Mouse (Mus musculus): ENCODE measurements around the gene Fam193a.

The Fam193a gene

GRCm38 (mm10) chr5:34381700-34382099 lies 12.0 kb downstream of the Fam193a start:
- no peak for DNase-seq (ENCODE audit: low read depth, low spot score)

GRCm38 (mm10) chr5:34385616-34386015 lies 15.9 kb downstream of the Fam193a start:
- no peak for DNase-seq (ENCODE audit: low read depth, low spot score)

- no peak for DNase-seq (ENCODE audit: low read depth, low spot score)
Observed at GRCm38 (mm10) chr5:34386744-34387143, 17.0 kb downstream of the Fam193a start.

GRCm38 (mm10) chr5:34393251-34393650 lies 23.5 kb downstream of the Fam193a start:
- no peak for DNase-seq (ENCODE audit: low read depth, low spot score)

- DNase-seq (ENCODE audit: low read depth, low spot score) = no peak
Observed at GRCm38 (mm10) chr5:34395347-34395746, 25.6 kb downstream of the Fam193a start.

GRCm38 (mm10) chr5:34395850-34396540 lies 26.3 kb downstream of the Fam193a start:
- no peak for DNase-seq (ENCODE audit: low read depth, low spot score)

GRCm38 (mm10) chr5:34397866-34398265 lies 28.1 kb downstream of the Fam193a start:
- no peak for DNase-seq (ENCODE audit: low read depth, low spot score)

GRCm38 (mm10) chr5:34398326-34398725 lies 28.6 kb downstream of the Fam193a start:
- DNase-seq (ENCODE audit: low read depth, low spot score) = no peak

GRCm38 (mm10) chr5:34407366-34407918 lies 37.7 kb downstream of the Fam193a start:
- DNase-seq (ENCODE audit: low read depth, low spot score) = no peak

- DNase-seq (ENCODE audit: low read depth, low spot score) = no peak
Observed at GRCm38 (mm10) chr5:34409002-34409401, 39.3 kb downstream of the Fam193a start.

- no peak for DNase-seq (ENCODE audit: low read depth, low spot score)
Observed at GRCm38 (mm10) chr5:34410819-34411218, 41.1 kb downstream of the Fam193a start.

- no peak for DNase-seq (ENCODE audit: low read depth, low spot score)
Observed at GRCm38 (mm10) chr5:34413921-34414320, 44.2 kb downstream of the Fam193a start.

- DNase-seq (ENCODE audit: low read depth, low spot score) = no peak
Observed at GRCm38 (mm10) chr5:34417251-34418008, 47.7 kb downstream of the Fam193a start.

- no peak for DNase-seq (ENCODE audit: low read depth, low spot score)
Observed at GRCm38 (mm10) chr5:34419188-34419587, 49.5 kb downstream of the Fam193a start.

GRCm38 (mm10) chr5:34430776-34431175 lies 61.0 kb downstream of the Fam193a start:
- no peak for DNase-seq (ENCODE audit: low read depth, low spot score)

GRCm38 (mm10) chr5:34433786-34434185 lies 64.1 kb downstream of the Fam193a start:
- no peak for DNase-seq (ENCODE audit: low read depth, low spot score)

GRCm38 (mm10) chr5:34434241-34434640 lies 64.5 kb downstream of the Fam193a start:
- DNase-seq (ENCODE audit: low read depth, low spot score) = no peak

GRCm38 (mm10) chr5:34438052-34438451 lies 68.3 kb downstream of the Fam193a start:
- DNase-seq (ENCODE audit: low read depth, low spot score) = no peak

GRCm38 (mm10) chr5:34438659-34439058 lies 68.9 kb downstream of the Fam193a start:
- no peak for DNase-seq (ENCODE audit: low read depth, low spot score)

GRCm38 (mm10) chr5:34439768-34440167 lies 70.0 kb downstream of the Fam193a start:
- DNase-seq (ENCODE audit: low read depth, low spot score) = no peak

GRCm38 (mm10) chr5:34441797-34442196 lies 72.1 kb downstream of the Fam193a start:
- DNase-seq (ENCODE audit: low read depth, low spot score) = no peak

GRCm38 (mm10) chr5:34446207-34446606 lies 76.5 kb downstream of the Fam193a start:
- no peak for DNase-seq (ENCODE audit: low read depth, low spot score)

- no peak for DNase-seq (ENCODE audit: low read depth, low spot score)
Observed at GRCm38 (mm10) chr5:34458994-34459393, 89.3 kb downstream of the Fam193a start.
